Mouse (Mus musculus): Measurements from ENCODE around the gene Dusp22. TPM values are rescaled to one million over a fixed set of nuclear protein-coding genes. Genes with fewer than 3 reads are reported as not detected.

The Dusp22 gene
- total RNA-seq, 2 experiments from 2014 or later: 46.9 to 47.9 TPM

- no peak for DNase-seq (ENCODE audit: low spot score)
Observed at GRCm38 (mm10) chr13:30749557-30750141, 89.8 kb downstream of the Dusp22 start.

GRCm38 (mm10) chr13:30750461-30751303, 90.9 kb downstream of the Dusp22 start:
- DNase-seq (ENCODE audit: low spot score): no peak

- DNase-seq (ENCODE audit: low spot score): no peak
Observed at GRCm38 (mm10) chr13:30751304-30751580, 91.4 kb downstream of the Dusp22 start.

- no peak for DNase-seq (ENCODE audit: low spot score)
Observed at GRCm38 (mm10) chr13:30752581-30753187, 92.9 kb downstream of the Dusp22 start.

GRCm38 (mm10) chr13:30753441-30753840, 93.6 kb downstream of the Dusp22 start:
- no peak for DNase-seq (ENCODE audit: low spot score)

GRCm38 (mm10) chr13:30754066-30754465, 94.3 kb downstream of the Dusp22 start:
- DNase-seq (ENCODE audit: low spot score): no peak

- no peak for DNase-seq (ENCODE audit: low spot score)
Observed at GRCm38 (mm10) chr13:30754825-30755476, 95.2 kb downstream of the Dusp22 start.

- DNase-seq (ENCODE audit: low spot score): no peak
Observed at GRCm38 (mm10) chr13:30755577-30755976, 95.8 kb downstream of the Dusp22 start.

GRCm38 (mm10) chr13:30755998-30756639, 96.3 kb downstream of the Dusp22 start:
- no peak for DNase-seq (ENCODE audit: low spot score)

GRCm38 (mm10) chr13:30757264-30757900, 97.6 kb downstream of the Dusp22 start:
- DNase-seq (ENCODE audit: low spot score): no peak

GRCm38 (mm10) chr13:30758789-30759381, 99.1 kb downstream of the Dusp22 start:
- DNase-seq (ENCODE audit: low spot score): no peak

GRCm38 (mm10) chr13:30760374-30761090, 100.7 kb downstream of the Dusp22 start:
- DNase-seq (ENCODE audit: low spot score): no peak

Other genes starting within 250 kb of the Dusp22 start
- 100 to 1,000 TPM; 472 to 526 TPM for gene Uqcrfs1, start 114.6 kb upstream of the Dusp22 start, total RNA-seq (2021)
- 1 to 10 TPM in 1 of 2 experiments, under 1 TPM in 1; 0.52 to 1.6 TPM for gene Irf4, start 89.2 kb downstream of the Dusp22 start, total RNA-seq (2021)

All from gastrocnemius, adult 18-20 months (tissue).